Comparison of ENCODE assay signal across 24 mouse cellular contexts in the genomic region with DNA sequence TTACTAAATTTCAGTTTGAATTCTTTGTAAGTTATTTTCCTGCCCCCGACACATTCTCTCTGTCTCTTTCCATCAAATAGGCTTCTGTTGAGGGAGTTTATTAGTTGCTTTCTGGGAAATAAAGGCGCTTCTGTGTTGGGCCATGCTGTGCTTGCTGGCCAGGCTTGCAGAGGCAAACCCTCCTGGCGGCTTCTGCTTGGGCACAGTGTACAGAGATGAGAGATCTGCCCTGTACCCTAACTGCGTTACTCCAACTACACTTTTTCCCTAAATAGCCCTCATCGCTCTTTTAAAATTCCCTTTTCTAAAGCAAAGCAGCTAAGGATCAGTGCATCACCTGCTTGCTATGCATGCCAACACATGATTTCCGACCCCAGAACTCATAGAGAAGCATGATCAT.
A peak's percentile ranks its signal among the peaks of the same experiment; 100 is the strongest.
DNase-seq lines count a peak whose midpoint lies in the region; ATAC-seq lines count a peak whose summit lies in the region.
"Had no signal": no experiment of that assay in that cellular context is flagged by ENCODE, and none has a peak within 500 bp of the region (broad histone marks: within the 10 kb centered on the region; RNA-seq: fewer than 3 reads in every experiment).

No protein-coding gene starts in this region.

- no peaks in the 10 kb centered on the region for H3K4me1 ChIP-seq in limb, embryonic 11.5 days (ENCODE audit: control insufficient read depth, insufficient read depth, low read length)
- no peaks in the 10 kb centered on the region for H3K4me1 ChIP-seq in limb, embryonic 10.5 days
- H3K4me1 ChIP-seq in limb, embryonic 12.5 days (replicated peaks), result no peaks in the 10 kb centered on the region
- H3K4me1 ChIP-seq: heart, embryonic 15.5 days; kidney, embryonic 15.5 days; liver, embryonic 15.5 days; lung, embryonic 15.5 days; midbrain, embryonic 15.5 days; neural tube, embryonic 15.5 days had no signal

- no peaks in the 10 kb centered on the region for H3K27me3 ChIP-seq in limb, embryonic 11.5 days (ENCODE audit: control insufficient read depth, insufficient read depth, low read length)
- no peaks in the 10 kb centered on the region for H3K27me3 ChIP-seq in limb, embryonic 10.5 days (ENCODE audit: low read depth, poor library complexity, severe bottlenecking)
- H3K27me3 ChIP-seq in limb, embryonic 12.5 days, result no peaks in the 10 kb centered on the region
- H3K27me3 ChIP-seq: heart, embryonic 15.5 days; kidney, embryonic 15.5 days; liver, embryonic 15.5 days; lung, embryonic 15.5 days; midbrain, embryonic 15.5 days; neural tube, embryonic 15.5 days had no signal

- H3K4me3 ChIP-seq in limb, embryonic 11.5 days (ENCODE audit: low read depth, low read length), result no peak overlapping the region
- H3K4me3 ChIP-seq in limb, embryonic 10.5 days, result no peak overlapping the region
- no peak overlapping the region for H3K4me3 ChIP-seq in limb, embryonic 12.5 days (replicated peaks)
- H3K4me3 ChIP-seq: gastrocnemius, adult 2 months; heart, embryonic 15.5 days; kidney, embryonic 15.5 days; liver, embryonic 15.5 days; lung, embryonic 15.5 days; midbrain, embryonic 15.5 days; myocyte; neural tube, embryonic 15.5 days had no signal

- H3K9ac ChIP-seq in limb, embryonic 11.5 days (ENCODE audit: low read length), result no peak overlapping the region
- no peak overlapping the region for H3K9ac ChIP-seq in limb, embryonic 12.5 days (replicated peaks)
- H3K9ac ChIP-seq: heart, embryonic 15.5 days; kidney, embryonic 15.5 days; liver, embryonic 15.5 days; lung, embryonic 15.5 days; midbrain, embryonic 15.5 days; neural tube, embryonic 15.5 days had no signal

- H3K9me3 ChIP-seq in limb, embryonic 11.5 days (ENCODE audit: control insufficient read depth, low read length), result no peaks in the 10 kb centered on the region
- no peaks in the 10 kb centered on the region for H3K9me3 ChIP-seq in limb, embryonic 10.5 days (replicated peaks)
- no peaks in the 10 kb centered on the region for H3K9me3 ChIP-seq in limb, embryonic 12.5 days
- H3K9me3 ChIP-seq: heart, embryonic 15.5 days; kidney, embryonic 15.5 days; liver, embryonic 15.5 days; lung, embryonic 15.5 days; midbrain, embryonic 15.5 days; neural tube, embryonic 15.5 days had no signal

- peak; percentile 7 to 20 for DNase-seq in cerebellum, postnatal 10 days
- DNase-seq in cerebellum, adult 18-20 months, result no peak
- peak; percentile 71 for DNase-seq in heart, adult 11 months
- DNase-seq in heart, postnatal 10 days, result no peak
- DNase-seq in limb, embryonic 11.5 days (ENCODE audit: low spot score), result no peak
- no peak for DNase-seq in limb, embryonic 10.5 days (ENCODE audit: low spot score)
- no peak for DNase-seq in lung, postnatal 10 days
- DNase-seq: adrenal gland, postnatal 10 days; cerebellum, adult 9-10 months; gastrocnemius, adult 2 months; heart, postnatal 4 days; kidney, postnatal 36 days; liver; lung, postnatal 4 days; thymus, postnatal 14 days had no signal

- WGBS in limb, embryonic 11.5 days, result 83% methylated on average over 6 of the region's 6 CpGs
- 90% methylated on average over 6 of the region's 6 CpGs for WGBS in limb, embryonic 10.5 days
- WGBS in limb, embryonic 12.5 days, result 75% methylated on average over 6 of the region's 6 CpGs

- no peak overlapping the region for H3K4me2 ChIP-seq in limb, embryonic 11.5 days (ENCODE audit: low read depth, severe bottlenecking)
- no peak overlapping the region for H3K4me2 ChIP-seq in limb, embryonic 12.5 days
- H3K4me2 ChIP-seq: heart, embryonic 15.5 days; kidney, embryonic 15.5 days; liver, embryonic 15.5 days; lung, embryonic 15.5 days; midbrain, embryonic 15.5 days; neural tube, embryonic 15.5 days had no signal

- ATAC-seq in limb, embryonic 11.5 days (ENCODE audit: insufficient number of reproducible peaks, low FRiP score, low TSS enrichment, low read depth), result 0 out of 2 replicates have a peak, but pooled peaks have one; percentile 57
- no peak for ATAC-seq in limb, embryonic 12.5 days (ENCODE audit: insufficient number of reproducible peaks, insufficient read depth, low FRiP score, low TSS enrichment, low read depth)
- ATAC-seq: intestine, postnatal 0 days; midbrain, embryonic 15.5 days had no signal

- H3K27ac ChIP-seq in limb, embryonic 11.5 days (replicated peaks; ENCODE audit: low read depth, low read length), result no peak overlapping the region
- H3K27ac ChIP-seq in limb, embryonic 10.5 days, result no peak overlapping the region
- H3K27ac ChIP-seq in limb, embryonic 12.5 days, result 0 out of 2 replicates have a peak overlapping the region, but pooled peaks have one; percentile 31
- H3K27ac ChIP-seq: gastrocnemius, adult 2 months; heart, embryonic 15.5 days; kidney, embryonic 15.5 days; liver, embryonic 15.5 days; lung, embryonic 15.5 days; midbrain, embryonic 15.5 days; neural tube, embryonic 15.5 days had no signal

- H3K36me3 ChIP-seq in limb, embryonic 11.5 days (ENCODE audit: control insufficient read depth, insufficient read depth, low read length), result no peaks in the 10 kb centered on the region
- no peaks in the 10 kb centered on the region for H3K36me3 ChIP-seq in limb, embryonic 10.5 days
- H3K36me3 ChIP-seq in limb, embryonic 12.5 days, result no peaks in the 10 kb centered on the region
- H3K36me3 ChIP-seq: heart, embryonic 15.5 days; kidney, embryonic 15.5 days; liver, embryonic 15.5 days; lung, embryonic 15.5 days; midbrain, embryonic 15.5 days; neural tube, embryonic 15.5 days had no signal

- intact Hi-C loops in heart, postnatal 10 days (cut with DNase I), result no loop called here

Comparison
In these comparisons a context has a peak if more than half of its experiments do, and no peak if none do; other contexts are left out.
1. DNase-seq: peak in cerebellum, postnatal 10 days (2 of 2) and heart, adult 11 months (single experiment); none in cerebellum, adult 18-20 months (0 of 2), heart, postnatal 10 days (0 of 2), limb, embryonic 11.5 days (single experiment), limb, embryonic 10.5 days (single experiment) and lung, postnatal 10 days (single experiment).